Mouse (Mus musculus): ENCODE data around the gene Rnaseh2a.

- TF ChIP-seq CTCF (IDR thresholded peaks at IDR 0.05; ENCODE audit: low read depth, low read length) (no peak), EP300 (IDR thresholded peaks at IDR 0.05; ENCODE audit: insufficient read depth, low read depth, low read length) (no peak)
These were observed 917 bp downstream of the Rnaseh2a start for GRCm38 (mm10) chr8:84968650-84969049.

Data from ES-Bruce4 (cell line).